Mouse (Mus musculus) stomach, postnatal 0 days (tissue): ENCODE measurements around the gene Inca1.

Source experiments
- CTCF ChIP-seq: IDR thresholded peaks from 2 replicates; pipeline ENCODE4 v1.5.1; 2016; ENCODE audit warnings: antibody characterized with exemption, low read depth, mild to moderate bottlenecking, moderate library complexity
- EP300 ChIP-seq: optimal IDR thresholded peaks from 2 replicates; pipeline ENCODE3; 2016; ENCODE audit warnings: antibody characterized with exemption

GRCm38 (mm10) chr11:70699051-70699450, 904 bp downstream of the Inca1 start:
- TF ChIP-seq CTCF, result no peak
- TF ChIP-seq EP300, result no peak
